Mouse (Mus musculus): ENCODE measurements around the gene Gm45716. TPM values are rescaled to one million over a fixed set of nuclear protein-coding genes. Genes with fewer than 3 reads are reported as not detected.

Gene Gm45716
- polyA plus RNA-seq, 1 experiment from 2014 or later = 0.59 TPM

DNA sequence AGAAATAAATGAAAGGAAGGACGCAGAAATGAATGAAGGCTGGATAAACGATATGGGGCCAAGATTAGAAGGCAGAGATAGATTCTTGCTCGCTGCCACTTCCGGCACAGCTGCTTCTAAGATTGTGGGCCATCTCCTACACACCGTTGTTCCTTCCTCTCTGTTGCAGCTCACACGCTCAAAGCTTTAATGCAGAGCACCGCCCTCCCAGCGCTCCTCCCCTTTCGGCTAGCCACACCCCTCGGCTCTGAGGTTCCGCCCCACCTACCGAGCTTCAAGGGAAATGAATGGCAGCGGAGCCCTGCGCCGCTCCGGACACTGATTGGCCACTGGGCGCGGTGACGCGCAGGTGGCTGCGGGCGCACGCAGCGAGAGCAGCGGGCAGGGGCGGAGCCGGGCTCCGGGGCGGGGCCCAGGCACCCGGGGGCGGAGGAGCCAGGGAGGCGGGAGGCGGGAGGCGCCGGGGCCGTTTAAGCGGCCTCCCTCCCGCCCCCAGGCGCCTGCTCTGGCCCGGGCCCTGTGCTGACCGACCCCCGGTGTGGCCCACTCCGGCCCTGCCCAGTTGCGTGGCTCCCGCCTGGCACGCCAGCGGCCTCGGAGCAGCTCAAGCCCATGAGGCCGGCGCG, 61.7 kb downstream of the Gm45716 start, which contains the start of gene Mmd:
TSS of gene Mmd (plus strand) at position 432 of the 626 bp plus-strand sequence.
- no peaks in the 10 kb centered on the region for H3K27me3 ChIP-seq
- ATAC-seq (peak; percentile 100), DNase-seq (ENCODE audit: low read depth, low spot score) (peak; percentile 80)
- POLR2A ChIA-PET = interaction anchor here (0.6 to 0.7 kb wide), 2 partner anchors 24 to 66 kb away, joined by 3 read pairs; no protein-coding TSS in a partner anchor
- in situ Hi-C loops (cut with MboI; ENCODE audit: low pct_unique_long_range_greater_than_20kb) = no loop called here
- CTCF ChIA-PET = no interaction called here
- TF ChIP-seq CTCF (IDR thresholded peaks at IDR 0.05) = no peak

DNA sequence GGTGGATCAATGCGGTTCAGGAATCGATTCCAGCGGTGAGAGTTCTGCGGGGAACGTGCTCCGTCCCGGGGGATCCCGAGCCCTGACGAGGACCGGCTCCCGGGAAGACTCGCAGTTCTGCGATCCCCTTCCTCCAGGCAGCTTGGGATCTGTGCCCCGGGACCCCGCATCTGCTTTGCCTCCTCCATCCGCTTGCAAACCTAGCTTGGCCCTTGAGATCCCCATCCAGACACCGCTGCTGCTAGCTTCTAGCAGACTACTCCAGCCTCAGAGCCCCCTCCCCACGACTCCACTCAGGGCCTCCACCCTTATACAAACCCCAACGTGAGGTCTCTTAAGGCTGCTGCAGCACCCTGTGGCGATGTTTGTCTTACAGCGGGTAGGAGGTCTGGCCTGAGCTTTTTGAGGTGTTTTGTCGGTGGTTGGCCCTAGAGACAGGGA, 62.2 kb downstream of the Gm45716 start:
- in situ Hi-C loops (cut with MboI; ENCODE audit: low pct_unique_long_range_greater_than_20kb) = no loop called here
- peak; percentile 27 for ATAC-seq
- no peak for TF ChIP-seq CTCF (IDR thresholded peaks at IDR 0.05)
- POLR2A ChIA-PET = interaction anchor here (0.7 kb wide), 1 partner anchor 25 kb away, joined by 3 read pairs; no protein-coding TSS in a partner anchor
- CTCF ChIA-PET = no interaction called here
- no peaks in the 10 kb centered on the region for H3K27me3 ChIP-seq
- DNase-seq (ENCODE audit: low read depth, low spot score) = no peak

DNA sequence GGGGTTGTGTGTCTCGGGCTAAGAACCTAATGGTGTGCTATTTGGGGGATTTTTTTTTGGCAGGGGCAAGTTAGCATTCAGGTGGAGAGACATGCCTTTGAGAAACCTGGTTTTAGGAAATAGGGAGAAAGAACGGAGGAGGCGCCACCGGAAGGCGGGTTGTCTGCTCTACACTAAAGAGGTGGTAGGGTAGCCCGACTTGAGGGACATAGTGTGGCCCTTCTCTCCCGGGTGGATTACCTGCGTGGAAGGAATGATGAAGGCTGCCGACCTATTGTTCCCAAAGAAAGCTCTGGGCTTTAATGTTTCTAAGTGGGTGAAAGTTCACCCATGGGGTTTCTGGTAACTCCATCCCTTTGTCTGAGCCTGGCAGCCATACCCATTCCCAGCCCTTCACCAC, 62.7 kb downstream of the Gm45716 start:
- ATAC-seq = no peak

DNA sequence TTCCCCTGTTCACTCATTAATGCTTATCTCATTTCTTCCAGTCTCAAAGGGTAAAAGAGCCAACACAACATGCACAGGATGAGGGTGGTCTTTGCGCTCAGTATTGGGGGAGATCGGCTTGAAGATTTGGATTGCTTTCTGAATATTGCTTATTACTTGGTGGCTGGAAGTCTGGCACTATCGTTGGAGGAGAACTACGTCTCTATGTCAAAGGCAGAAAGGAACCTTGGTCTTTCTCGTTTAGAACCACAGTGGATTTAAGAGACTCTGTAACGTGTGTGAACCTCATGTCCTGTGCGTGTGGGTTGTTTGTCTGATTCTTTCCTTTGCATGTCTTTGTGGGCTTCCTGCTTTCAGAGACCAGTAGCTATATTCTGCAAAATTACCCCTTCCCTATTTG, 63.2 kb downstream of the Gm45716 start:
- TF ChIP-seq CTCF (IDR thresholded peaks at IDR 0.05) = no peak

More for the DNA sequence above, 62.7 kb downstream of the Gm45716 start:
- POLR2A ChIA-PET = interaction anchor here (0.7 kb wide), 1 partner anchor 25 kb away, joined by 3 read pairs; no protein-coding TSS in a partner anchor
- no peaks in the 10 kb centered on the region for H3K27me3 ChIP-seq
- DNase-seq (ENCODE audit: low read depth, low spot score) = no peak
- TF ChIP-seq CTCF (IDR thresholded peaks at IDR 0.05) = no peak
- CTCF ChIA-PET = no interaction called here
- in situ Hi-C loops (cut with MboI; ENCODE audit: low pct_unique_long_range_greater_than_20kb) = no loop called here

DNA sequence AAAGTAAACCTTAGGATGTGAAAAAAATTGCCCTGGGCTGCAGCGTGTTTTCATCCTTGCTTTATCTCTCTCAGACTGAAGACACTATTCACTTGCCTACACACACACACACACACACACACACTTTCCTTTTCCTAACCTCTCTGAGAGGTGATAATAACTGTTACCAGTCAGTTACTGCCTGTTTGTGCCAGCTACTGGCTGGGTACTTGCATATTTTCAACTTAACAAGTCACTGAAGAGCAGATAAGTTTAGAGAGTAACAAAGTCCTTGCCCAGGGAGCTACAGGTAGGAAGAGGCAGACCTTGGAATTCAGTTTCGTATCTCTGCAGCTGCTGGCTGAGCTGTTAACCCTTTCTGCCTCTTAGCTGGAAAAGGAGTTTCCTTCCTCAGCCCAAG, 64.4 kb downstream of the Gm45716 start:
- no peak for TF ChIP-seq CTCF (IDR thresholded peaks at IDR 0.05)
- ATAC-seq = no peak
- ChIA-PET CTCF (interaction anchor here (1.9 kb wide), 1 partner anchor 19 kb away, joined by 5 read pairs; no protein-coding TSS in a partner anchor), POLR2A (no interaction called here)
- in situ Hi-C loops (cut with MboI; ENCODE audit: low pct_unique_long_range_greater_than_20kb) = no loop called here
- DNase-seq (ENCODE audit: low read depth, low spot score) = no peak
- H3K27me3 ChIP-seq = no peaks in the 10 kb centered on the region

More for the DNA sequence above, 63.2 kb downstream of the Gm45716 start:
- POLR2A ChIA-PET = no interaction called here
- ATAC-seq = no peak
- H3K27me3 ChIP-seq = no peaks in the 10 kb centered on the region
- in situ Hi-C loops (cut with MboI; ENCODE audit: low pct_unique_long_range_greater_than_20kb) = no loop called here
- CTCF ChIA-PET = interaction anchor here (1.9 kb wide), 1 partner anchor 18 kb away, joined by 5 read pairs; no protein-coding TSS in a partner anchor
- no peak for DNase-seq (ENCODE audit: low read depth, low spot score)

DNA sequence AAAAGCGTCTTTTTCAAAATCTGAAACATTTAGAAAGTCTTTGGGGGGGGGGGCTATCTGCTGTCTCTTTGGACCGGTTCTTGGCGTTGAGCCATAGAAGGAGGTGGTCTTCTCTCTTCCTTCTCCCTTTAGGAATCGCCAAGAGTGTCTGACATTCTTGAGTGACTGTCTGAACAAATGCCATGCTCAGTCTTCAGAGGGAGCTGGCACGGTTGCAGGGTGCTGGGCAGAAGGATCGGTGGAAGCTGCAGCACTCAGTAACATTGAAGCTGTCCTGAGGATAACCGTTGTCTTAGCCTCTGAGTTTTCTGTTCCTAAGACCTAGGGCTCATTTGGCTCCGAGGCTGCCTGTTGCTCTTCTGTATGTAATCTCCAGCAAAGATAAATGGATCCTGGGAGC, 64.9 kb downstream of the Gm45716 start:
- ATAC-seq (no peak), DNase-seq (ENCODE audit: low read depth, low spot score) (no peak)
- ChIA-PET POLR2A (no interaction called here), CTCF (interaction anchor here (1.9 kb wide), 1 partner anchor 19 kb away, joined by 5 read pairs; no protein-coding TSS in a partner anchor)
- in situ Hi-C loops (cut with MboI; ENCODE audit: low pct_unique_long_range_greater_than_20kb) = no loop called here
- no peak for TF ChIP-seq CTCF (IDR thresholded peaks at IDR 0.05)
- no peaks in the 10 kb centered on the region for H3K27me3 ChIP-seq

DNA sequence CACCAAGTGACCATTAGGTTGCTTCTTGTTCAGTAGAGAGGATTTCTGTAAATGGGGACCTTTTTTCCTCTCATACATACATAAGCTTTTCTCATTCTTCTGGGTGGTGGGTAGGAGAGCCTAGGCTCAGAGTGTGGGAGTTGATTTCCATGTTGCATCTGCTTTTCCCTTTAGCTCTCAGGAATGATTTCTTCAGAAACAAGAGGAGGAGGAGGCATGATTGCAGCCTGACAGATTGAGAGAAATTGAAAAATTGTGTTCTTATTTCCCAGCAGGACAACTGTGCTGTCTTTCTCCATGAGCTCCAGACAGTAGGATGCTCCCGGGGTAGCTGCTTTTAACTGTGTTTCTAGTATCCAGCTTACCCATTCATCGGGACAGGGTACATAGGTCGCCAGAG, 67.1 kb downstream of the Gm45716 start:
- TF ChIP-seq CTCF (IDR thresholded peaks at IDR 0.05) = no peak
- in situ Hi-C loops (cut with MboI; ENCODE audit: low pct_unique_long_range_greater_than_20kb) = no loop called here
- ChIA-PET CTCF (no interaction called here), POLR2A (no interaction called here)
- DNase-seq (ENCODE audit: low read depth, low spot score) = no peak
- no peaks in the 10 kb centered on the region for H3K27me3 ChIP-seq
- ATAC-seq = no peak

DNA sequence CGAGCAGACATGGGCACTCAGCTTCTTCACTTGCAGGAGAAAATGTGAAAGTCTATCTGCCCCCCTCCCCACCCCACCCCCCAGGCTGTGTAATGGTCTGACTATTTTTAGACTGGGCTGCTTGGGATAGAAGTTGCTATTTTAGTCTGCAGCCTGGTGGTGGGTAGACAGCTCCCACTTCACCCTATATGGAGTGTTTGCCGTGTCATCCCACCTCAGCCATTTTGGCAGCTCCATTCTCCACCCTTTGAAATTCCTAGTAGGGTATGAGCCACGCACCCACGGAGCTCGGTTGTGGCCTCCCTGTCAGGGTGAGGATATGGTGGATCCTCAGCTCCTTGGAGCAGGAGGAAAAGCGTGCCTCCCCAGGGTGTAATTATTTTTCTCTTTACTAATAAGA, 68.2 kb downstream of the Gm45716 start:
- ChIA-PET POLR2A (no interaction called here), CTCF (no interaction called here)
- in situ Hi-C loops (cut with MboI; ENCODE audit: low pct_unique_long_range_greater_than_20kb) = no loop called here
- H3K27me3 ChIP-seq = no peaks in the 10 kb centered on the region
- TF ChIP-seq CTCF (IDR thresholded peaks at IDR 0.05) = no peak
- peak; percentile 18 for ATAC-seq
- DNase-seq (ENCODE audit: low read depth, low spot score) = no peak

DNA sequence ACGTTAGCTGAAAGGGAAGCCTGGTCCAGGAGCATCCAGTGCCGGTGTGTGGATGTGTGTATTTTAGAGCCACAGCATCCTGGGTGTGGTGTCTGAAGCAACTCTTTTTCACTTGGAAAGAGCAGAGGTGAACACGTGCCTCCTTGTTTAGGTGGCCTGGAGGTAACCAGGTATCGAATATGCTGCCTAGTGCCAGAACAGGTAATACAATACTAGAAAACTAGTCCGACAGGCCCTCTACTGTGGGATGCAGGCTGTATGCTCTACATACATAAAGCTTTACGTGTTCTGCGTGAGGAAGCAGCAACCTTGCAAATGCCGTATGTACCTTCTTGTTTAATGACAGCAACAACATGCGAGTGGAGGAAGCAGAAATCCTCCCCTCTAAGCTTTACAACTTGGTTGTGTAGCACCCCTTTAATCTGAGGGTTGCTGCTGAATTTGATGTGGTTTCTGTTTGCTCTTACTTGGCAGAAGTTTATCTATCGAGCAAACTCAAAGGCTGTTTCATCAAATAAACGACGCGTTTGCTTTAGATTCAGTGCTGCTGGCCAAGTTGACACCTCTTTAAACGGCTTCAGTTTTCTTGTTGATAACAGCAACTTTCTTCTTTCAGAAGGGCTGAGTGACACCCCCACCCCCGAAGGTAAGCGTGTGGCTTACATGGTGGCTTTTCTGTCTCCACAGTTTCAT, 69.5 kb downstream of the Gm45716 start:
- in situ Hi-C loops (cut with MboI; ENCODE audit: low pct_unique_long_range_greater_than_20kb) = no loop called here
- H3K27me3 ChIP-seq = no peaks in the 10 kb centered on the region
- CTCF ChIA-PET = interaction anchor here (0.9 to 1.5 kb wide), 4 partner anchors 9 to 74 kb away, joined by 3 to 5 read pairs (median 3); no protein-coding TSS in a partner anchor
- POLR2A ChIA-PET = no interaction called here
- DNase-seq (ENCODE audit: low read depth, low spot score) (no peak), ATAC-seq (no peak)
- no peak for TF ChIP-seq CTCF (IDR thresholded peaks at IDR 0.05)

DNA sequence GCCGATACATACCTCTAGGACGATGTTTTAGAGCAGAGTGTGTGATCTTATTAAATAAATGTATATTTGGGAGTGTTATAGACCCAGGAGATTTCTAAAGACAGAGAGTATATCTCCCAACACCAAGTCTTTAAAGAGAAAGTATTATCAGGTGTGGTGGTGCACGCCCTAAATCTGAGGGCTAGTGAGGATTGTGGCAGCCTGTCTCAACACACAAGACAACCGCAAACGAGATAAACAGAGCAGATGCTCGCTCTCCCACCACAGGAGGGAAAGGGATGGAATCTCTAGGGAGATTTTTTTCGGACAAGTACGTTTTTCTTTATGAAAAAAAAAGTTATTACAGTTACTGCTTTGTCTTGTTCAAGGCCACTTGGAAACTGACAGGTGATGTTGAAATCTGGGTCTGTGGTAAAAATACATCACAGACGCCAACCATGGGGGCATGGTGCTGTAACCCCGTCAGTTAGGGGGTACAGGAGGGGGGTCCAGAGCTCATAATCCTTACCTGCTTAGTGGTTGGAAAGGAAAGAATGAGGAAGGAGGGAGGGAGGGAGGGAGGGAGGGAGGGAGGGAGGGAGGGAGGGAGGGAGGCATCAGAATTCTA, 70.9 kb downstream of the Gm45716 start:
- ATAC-seq = no peak
- in situ Hi-C loops (cut with MboI; ENCODE audit: low pct_unique_long_range_greater_than_20kb) = no loop called here

DNA sequence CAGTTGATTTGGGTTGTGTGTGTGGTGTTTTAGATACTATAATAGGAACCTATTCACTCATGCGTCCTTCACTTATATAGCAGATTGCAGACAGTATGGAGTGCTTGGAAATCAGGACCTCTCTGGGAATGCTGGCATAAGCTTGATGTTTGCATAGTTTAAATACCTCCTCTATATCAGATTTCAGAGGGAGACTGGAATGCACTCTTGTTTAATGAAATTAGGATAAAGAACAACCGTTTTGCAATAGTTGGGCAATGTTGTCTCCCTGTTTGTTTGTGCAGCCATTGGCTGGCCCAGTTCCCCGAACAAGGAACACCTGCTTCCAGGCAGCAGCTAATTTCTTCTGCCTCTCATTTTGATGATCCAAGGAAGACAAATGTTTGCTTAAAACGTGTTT, 71.6 kb downstream of the Gm45716 start:
- DNase-seq (ENCODE audit: low read depth, low spot score) = no peak
- in situ Hi-C loops (cut with MboI; ENCODE audit: low pct_unique_long_range_greater_than_20kb) = no loop called here
- ChIA-PET CTCF (no interaction called here), POLR2A (no interaction called here)
- no peak for TF ChIP-seq CTCF (IDR thresholded peaks at IDR 0.05)
- ATAC-seq = peak; percentile 66
- no peaks in the 10 kb centered on the region for H3K27me3 ChIP-seq

More for the DNA sequence above, 70.9 kb downstream of the Gm45716 start:
- H3K27me3 ChIP-seq = no peaks in the 10 kb centered on the region
- no peak for TF ChIP-seq CTCF (IDR thresholded peaks at IDR 0.05)
- DNase-seq (ENCODE audit: low read depth, low spot score) = no peak
- CTCF ChIA-PET = no interaction called here
- POLR2A ChIA-PET = no interaction called here
